Comparison of ENCODE assay signal across 35 mouse cellular contexts in genomic region chr9:60380550-60380949, GRCm38 (mm10).
"Had no signal": no experiment of that assay in that cellular context is flagged by ENCODE, and none has a peak within 500 bp of the region (broad histone marks: within the 10 kb centered on the region; RNA-seq: fewer than 3 reads in every experiment).

No protein-coding gene starts in this region.

- H3K27me3 ChIP-seq: heart, embryonic 12.5 days; heart, embryonic 13.5 days; heart, embryonic 15.5 days; hindbrain, embryonic 12.5 days; hindbrain, embryonic 13.5 days; hindbrain, embryonic 15.5 days; intestine, embryonic 15.5 days; kidney, embryonic 15.5 days had no signal

- DNase-seq: heart, postnatal 10 days; heart, postnatal 14 days; heart, postnatal 36 days; heart, postnatal 4 days; kidney, adult 11 months; kidney, adult 18-20 months; kidney, adult 2 months; kidney, adult 8-10 months; kidney, adult 9 months; kidney, postnatal 10 days; kidney, postnatal 14 days; kidney, postnatal 25 days; kidney, postnatal 36 days; kidney, postnatal 4 days; layer of hippocampus, adult 9-11 months; layer of hippocampus, postnatal 36 days had no signal

- H3K9me3 ChIP-seq: heart, embryonic 10.5 days; heart, embryonic 12.5 days; heart, embryonic 13.5 days; heart, embryonic 15.5 days; hindbrain, embryonic 10.5 days; hindbrain, embryonic 12.5 days; hindbrain, embryonic 13.5 days; hindbrain, embryonic 15.5 days; intestine, embryonic 15.5 days; kidney, embryonic 15.5 days had no signal

- ATAC-seq: hindbrain, embryonic 16.5 days; hindbrain, postnatal 0 days; inflammation-experienced regulatory T-cells, adult 6 months; intestine, embryonic 15.5 days; intestine, embryonic 16.5 days; intestine, postnatal 0 days had no signal

- H3K27ac ChIP-seq: heart, embryonic 10.5 days; heart, embryonic 13.5 days; heart, embryonic 15.5 days; hindbrain, embryonic 10.5 days; hindbrain, embryonic 12.5 days; hindbrain, embryonic 13.5 days; hindbrain, embryonic 14.5 days; hindbrain, embryonic 15.5 days; hindbrain, postnatal 0 days; intestine, embryonic 15.5 days; kidney, embryonic 15.5 days; kidney, postnatal 0 days; layer of hippocampus, adult 2 months had no signal

- H3K4me3 ChIP-seq: heart, embryonic 10.5 days; heart, embryonic 12.5 days; heart, embryonic 13.5 days; heart, embryonic 15.5 days; hindbrain, embryonic 10.5 days; hindbrain, embryonic 12.5 days; hindbrain, embryonic 13.5 days; hindbrain, embryonic 15.5 days; intestine, embryonic 15.5 days; kidney, embryonic 15.5 days; layer of hippocampus, adult 2 months had no signal

- H3K4me2 ChIP-seq: heart, embryonic 11.5 days; heart, embryonic 12.5 days; heart, embryonic 13.5 days; heart, embryonic 15.5 days; hindbrain, embryonic 12.5 days; hindbrain, embryonic 13.5 days; hindbrain, embryonic 14.5 days; hindbrain, embryonic 15.5 days; intestine, embryonic 15.5 days; kidney, embryonic 15.5 days had no signal

- H3K9ac ChIP-seq: heart, embryonic 12.5 days; heart, embryonic 13.5 days; heart, embryonic 15.5 days; hindbrain, embryonic 12.5 days; hindbrain, embryonic 13.5 days; hindbrain, embryonic 14.5 days; hindbrain, embryonic 15.5 days; intestine, embryonic 15.5 days; kidney, embryonic 15.5 days had no signal

- H3K36me3 ChIP-seq: heart, embryonic 10.5 days; heart, embryonic 12.5 days; heart, embryonic 13.5 days; heart, embryonic 15.5 days; hindbrain, embryonic 10.5 days; hindbrain, embryonic 12.5 days; hindbrain, embryonic 13.5 days; hindbrain, embryonic 15.5 days; intestine, embryonic 15.5 days; kidney, embryonic 15.5 days had no signal

- H3K4me1 ChIP-seq: heart, embryonic 12.5 days; heart, embryonic 13.5 days; heart, embryonic 15.5 days; hindbrain, embryonic 12.5 days; hindbrain, embryonic 15.5 days had no signal
